Mouse (Mus musculus) neutrophil, adult 5-6 weeks (primary cell): ENCODE results near the gene Itpk1. TPM values are rescaled to one million over a fixed set of nuclear protein-coding genes. Genes with fewer than 3 reads are reported as not detected.
A peak's percentile ranks its signal among the peaks of the same experiment; 100 is the strongest.

Experiments used
- ATAC-seq: fragments of 151-379, 151-347 bp; 2 replicates; pipeline ENCODE4 v1.8.0; 2017; ENCODE audit warnings: mild to moderate bottlenecking, moderate TSS enrichment; ENCODE audit not compliant: insufficient number of reproducible peaks, poor library complexity, low FRiP score, severe bottlenecking; ENCODE audit errors: extremely low read depth
- total RNA-seq: library from RNA; stranded (forward); fragments of 200-1000 nt; gene quantifications from 2 replicates; pipeline ENCODE4 v1.2.3, GENCODE M21; 2017

The Itpk1 gene
- total RNA-seq, 1 experiment from 2014 or later, result 14.0 TPM

DNA sequence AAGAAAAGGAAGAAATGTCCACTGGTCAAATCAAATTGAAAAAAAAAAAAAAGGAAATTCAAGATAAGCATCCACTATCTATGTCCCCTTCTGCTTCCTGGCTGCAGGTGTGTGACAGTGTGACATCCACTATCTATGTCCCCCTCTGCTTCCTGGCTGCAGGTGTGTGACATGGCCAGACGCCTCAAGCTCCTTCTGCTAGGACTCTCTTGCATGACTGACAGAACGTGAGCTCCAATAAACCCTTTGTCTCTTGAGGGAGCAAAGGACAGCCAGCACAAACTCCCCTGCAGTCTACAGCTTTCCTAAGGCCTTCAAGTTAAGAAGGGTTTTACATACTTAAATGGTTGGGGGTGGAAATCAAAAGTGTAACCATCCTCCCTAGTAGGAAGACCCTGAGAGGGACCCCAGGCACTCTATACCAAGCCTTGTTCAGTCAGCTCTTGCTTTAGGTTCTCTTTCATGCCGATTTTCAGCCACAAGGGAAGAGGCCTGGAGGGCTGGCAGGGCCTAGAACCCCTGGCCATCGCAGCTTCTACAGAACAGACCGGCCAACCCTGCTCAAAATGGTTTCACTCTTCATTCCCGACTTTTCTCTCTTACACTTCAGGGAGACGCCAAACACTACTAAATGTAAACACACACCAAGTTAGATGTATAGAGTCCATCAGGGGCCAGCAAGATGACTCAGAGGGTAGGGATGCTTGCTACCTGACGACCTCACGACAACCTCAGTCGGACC lies 10.1 kb upstream of the Itpk1 start:
- ATAC-seq, result no peak

GRCm38 (mm10) chr12:102714116-102714515 lies 9.4 kb upstream of the Itpk1 start:
- peak; percentile 70 for ATAC-seq

DNA sequence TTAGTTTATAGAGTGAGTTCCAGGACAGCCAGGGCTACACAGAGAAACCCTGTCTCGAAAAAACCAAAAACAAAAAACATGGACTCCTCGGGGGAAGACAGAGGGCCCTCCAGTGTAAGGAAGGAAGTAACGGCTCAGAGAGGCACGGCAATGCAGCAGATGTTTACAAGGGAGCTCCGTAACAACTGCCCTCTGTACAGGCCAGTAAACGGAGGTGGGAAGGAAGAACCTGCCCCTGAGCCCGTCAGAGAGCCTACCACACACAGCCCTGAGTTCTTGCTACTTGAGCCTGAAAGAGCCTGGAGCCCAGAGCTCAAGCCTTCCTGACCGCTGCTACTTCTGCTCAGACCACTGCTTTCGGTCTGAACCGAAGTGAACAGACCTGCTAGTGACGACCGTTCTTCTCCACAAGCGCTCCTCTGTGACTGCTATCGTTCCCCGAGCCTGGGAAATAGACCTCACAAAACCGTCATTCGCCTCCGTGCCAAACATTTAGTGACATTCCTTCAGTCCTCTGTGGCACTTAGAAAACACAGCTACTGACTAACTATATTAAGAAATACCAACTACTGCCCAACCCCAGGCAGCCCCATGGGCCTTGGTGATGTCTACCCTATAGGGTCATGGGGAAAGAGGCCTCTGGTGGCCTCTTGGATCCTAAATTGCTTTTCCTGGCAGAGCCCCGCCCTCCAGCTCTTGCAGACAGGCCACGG lies 8.6 kb upstream of the Itpk1 start:
- ATAC-seq, result peak; percentile 40; the same call in 1 of the 2 replicates

DNA sequence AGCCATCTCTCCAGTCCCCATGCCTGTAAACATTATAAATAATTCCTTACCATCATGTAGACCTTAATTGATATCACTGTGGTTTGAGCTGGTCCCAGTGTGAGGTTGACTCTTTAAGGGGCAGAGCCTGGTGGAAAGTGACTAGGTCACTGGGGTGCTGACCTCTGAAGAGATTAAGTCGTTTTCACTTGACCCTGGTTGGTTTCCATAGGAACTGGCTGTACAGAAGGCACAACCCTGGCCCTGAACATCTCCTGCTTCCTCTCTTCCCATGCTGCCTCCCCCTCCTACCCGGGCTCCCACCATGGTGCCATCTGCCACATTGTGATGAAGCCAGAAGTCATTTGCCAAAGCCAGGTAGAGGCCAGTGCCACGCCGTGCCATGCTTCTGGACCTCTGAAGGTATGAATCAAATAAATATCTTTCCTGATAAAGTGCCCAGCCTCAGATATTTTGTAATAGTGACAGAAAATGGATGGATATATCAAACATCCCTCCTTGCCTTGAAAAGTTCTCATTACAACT lies 6.2 kb upstream of the Itpk1 start:
- no peak for ATAC-seq

GRCm38 (mm10) chr12:102709896-102710295 lies 5.2 kb upstream of the Itpk1 start:
- ATAC-seq, result no peak

DNA sequence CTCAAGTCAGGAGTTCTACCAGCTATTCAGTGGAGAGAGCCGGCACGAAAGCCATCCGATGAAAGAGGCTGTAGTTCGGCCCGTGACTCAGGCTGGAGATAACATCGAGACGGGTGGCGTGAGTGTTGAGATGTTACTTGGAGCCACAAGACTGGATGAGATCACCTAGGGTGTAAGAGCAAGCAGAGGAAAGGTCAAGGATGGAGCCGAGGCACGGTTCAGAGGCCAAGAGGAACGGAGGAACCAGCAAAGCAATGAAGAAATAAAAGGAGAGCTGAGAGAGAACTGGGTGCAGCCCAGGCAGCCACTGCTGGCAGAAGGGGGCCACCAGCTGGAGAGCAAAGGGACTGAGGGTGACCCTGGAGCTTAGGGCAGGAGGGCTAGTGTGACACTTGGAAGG lies 3.5 kb upstream of the Itpk1 start:
- ATAC-seq, result no peak

DNA sequence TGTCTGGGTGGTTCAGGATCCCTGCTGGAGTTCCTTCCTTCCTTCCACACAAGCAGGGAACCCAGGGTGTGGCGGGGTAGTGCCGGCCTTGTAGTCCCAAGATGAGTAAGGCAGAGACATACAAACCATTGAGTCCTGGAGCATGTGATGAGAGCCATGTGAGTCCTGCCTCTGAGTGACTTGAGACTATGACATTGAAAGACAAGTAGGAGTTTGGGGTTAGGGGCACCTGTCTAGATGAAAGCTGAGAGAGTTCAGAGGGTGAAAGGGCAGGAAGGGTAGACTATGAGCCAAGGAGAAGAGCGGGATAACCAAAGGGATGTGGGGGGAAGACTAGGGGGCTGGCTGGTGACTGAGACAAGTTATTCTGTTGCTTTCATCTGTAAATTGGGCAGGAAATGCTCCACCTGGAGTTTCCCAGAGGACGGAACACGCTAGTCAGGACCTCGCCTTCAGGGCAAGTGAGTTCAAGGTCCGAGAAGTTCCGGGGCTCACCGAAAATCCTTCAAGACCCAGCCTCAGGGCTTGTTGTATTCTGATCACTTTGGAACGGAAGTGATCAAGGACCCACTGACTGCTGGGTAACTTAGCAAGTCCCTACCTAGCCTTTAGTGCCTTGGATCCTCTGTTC lies 2.2 kb upstream of the Itpk1 start:
- ATAC-seq, result no peak

- no peak for ATAC-seq
Measured at GRCm38 (mm10) chr12:102705906-102706640, 1.3 kb upstream of the Itpk1 start.

DNA sequence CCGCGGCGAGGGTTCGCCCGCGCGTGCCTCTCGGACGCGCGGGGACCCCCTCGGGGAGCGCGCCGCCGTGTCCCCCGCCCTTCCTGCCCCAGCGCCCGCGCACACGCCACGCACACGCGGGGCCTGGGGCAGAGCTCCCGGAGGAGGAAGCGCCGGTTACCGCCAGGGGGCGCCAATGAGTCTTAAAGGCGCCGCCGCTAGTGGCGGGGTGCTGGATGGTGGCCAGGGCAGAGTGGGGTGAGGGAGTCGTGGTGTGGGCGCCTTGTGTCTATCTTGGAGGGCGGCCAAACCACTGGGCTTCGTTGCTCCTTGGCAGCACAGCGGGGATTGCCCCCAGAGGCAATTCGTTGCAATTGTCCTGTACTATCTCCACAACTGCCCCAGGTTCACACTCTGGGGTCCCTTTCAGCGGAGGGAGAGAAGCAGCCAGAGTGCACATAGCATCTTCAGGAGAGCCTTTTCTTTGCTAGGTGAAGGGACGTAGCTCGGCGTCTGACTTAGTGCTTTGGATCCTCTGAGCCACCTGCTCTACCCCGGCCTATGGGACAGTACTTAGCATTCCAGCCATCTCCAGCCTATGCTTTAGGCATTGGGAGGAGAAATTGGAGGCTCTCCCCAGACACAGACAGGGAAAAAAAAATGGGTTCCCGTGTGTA lies 614 bp upstream of the Itpk1 start:
- ATAC-seq, result peak; percentile 74

- no peak for ATAC-seq
Measured at GRCm38 (mm10) chr12:102703921-102704408, 765 bp downstream of the Itpk1 start.

GRCm38 (mm10) chr12:102703441-102703840 lies 1.3 kb downstream of the Itpk1 start:
- ATAC-seq, result no peak

- ATAC-seq, result no peak
Measured at GRCm38 (mm10) chr12:102703111-102703412, 1.7 kb downstream of the Itpk1 start.

GRCm38 (mm10) chr12:102702356-102703110 lies 2.2 kb downstream of the Itpk1 start:
- peak; percentile 23; the same call in 1 of the 2 replicates for ATAC-seq

DNA sequence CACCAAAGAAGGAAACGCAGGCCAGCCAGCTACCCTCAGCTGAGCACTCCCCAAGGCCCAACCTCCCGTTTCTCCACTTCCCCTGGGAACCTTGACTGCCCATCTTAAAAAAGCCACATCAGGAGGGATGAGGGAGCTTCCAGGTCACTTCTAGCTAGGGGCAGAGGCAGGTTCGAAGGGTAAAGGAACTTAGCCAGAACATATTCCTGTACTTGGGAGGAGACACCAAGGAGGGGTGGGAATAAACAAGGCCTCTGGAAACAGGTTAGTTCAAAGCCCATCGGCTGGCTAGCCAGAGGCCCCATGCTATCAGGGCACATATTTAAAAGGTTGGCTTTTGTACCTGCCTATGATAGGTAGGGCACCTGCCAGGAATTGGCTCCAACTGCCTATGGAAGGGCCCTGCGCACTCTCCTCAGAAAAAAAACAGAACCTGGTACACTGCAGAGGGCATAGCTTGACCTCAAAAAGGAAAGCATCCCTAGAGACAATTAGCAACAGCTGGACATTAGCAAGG lies 3.0 kb downstream of the Itpk1 start:
- no peak for ATAC-seq

DNA sequence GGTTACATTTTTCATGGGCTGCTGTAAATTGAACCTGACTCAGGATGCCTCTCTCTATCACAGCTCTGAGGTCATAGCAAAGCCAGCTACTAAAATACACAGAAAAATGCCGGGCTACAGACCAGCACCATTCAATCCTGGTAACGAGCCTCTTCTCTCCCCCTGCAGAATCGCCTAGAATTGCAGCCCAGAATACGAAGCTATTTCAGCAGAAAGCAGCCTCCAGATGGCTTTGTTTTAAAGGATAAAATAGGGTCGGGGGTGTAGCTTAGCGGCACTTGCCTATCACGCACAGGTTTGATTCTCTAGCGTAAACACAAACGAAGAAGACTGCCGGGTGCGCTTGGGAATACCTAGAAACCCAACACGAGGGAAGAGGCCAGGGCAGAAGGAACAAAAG lies 4.3 kb downstream of the Itpk1 start:
- ATAC-seq, result no peak

- no peak for ATAC-seq
Measured at GRCm38 (mm10) chr12:102699156-102699555, 5.6 kb downstream of the Itpk1 start.

DNA sequence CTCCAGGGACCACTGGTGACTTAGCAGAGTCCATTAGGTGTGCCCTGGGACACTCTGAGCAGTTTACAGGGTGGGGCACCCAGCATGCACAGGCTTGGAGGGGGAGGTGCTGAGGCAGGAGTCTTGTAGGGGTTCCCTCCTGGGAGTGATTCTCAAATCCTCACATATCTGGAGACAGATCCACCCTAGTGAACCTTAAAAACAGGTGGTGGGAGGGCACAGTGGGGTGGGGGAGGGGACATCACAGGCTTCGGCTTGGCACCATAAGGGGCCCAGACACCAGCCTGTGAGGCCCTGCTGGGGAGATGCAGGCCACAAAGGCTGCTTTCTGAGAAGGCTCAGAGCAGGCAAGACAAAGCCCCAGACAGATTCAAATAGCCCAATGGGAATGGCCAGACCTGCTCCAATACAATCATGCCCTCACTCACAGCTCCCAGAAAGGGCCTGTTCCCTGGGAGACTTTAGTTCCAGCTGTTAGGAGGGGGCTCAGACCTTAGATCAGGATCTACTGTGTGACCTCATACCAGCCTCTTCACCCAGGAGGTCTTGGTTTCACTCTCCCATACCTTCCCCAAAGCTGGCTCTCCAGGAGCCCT lies 6.5 kb downstream of the Itpk1 start:
- ATAC-seq, result no peak
